Mouse (Mus musculus) MEL (cell line): Measurements from ENCODE around the gene Ramp3. TPM values are rescaled to one million over a fixed set of nuclear protein-coding genes. Genes with fewer than 3 reads are reported as not detected.
A peak's percentile ranks its signal among the peaks of the same experiment; 100 is the strongest.

Experiments used
- DNase-seq: peaks from one replicate; pipeline ENCODE4 v3.0.0; 2011; ENCODE audit warnings: low read depth, low spot score
- H3K27ac ChIP-seq: 2 replicates; pipeline ENCODE4 v1.5.1; 2012; ENCODE audit warnings: low read depth, mild to moderate bottlenecking, control low read depth, low read length, moderate library complexity; ENCODE audit not compliant: control insufficient read depth
- H3K27me3 ChIP-seq, 2 experiments: fragments of 150-350 bp in 1 of 2; sonication (generic) in 1 of 2; 2 replicates each; pipeline ENCODE4 v1.6.1; 2012; ENCODE audit warnings: low read length in 2 of 2, mild to moderate bottlenecking in 2 of 2, improper control_type of control experiment in 1 of 2, moderate library complexity in 1 of 2; ENCODE audit not compliant: insufficient read depth in 2 of 2, control insufficient read depth in 1 of 2
- H3K36me3 ChIP-seq, 2 experiments: 2 replicates each; pipeline ENCODE4 v1.6.1; 2012 to 2014; ENCODE audit warnings: low read length in 2 of 2, improper control_type of control experiment in 1 of 2, inconsistent platforms in 1 of 2, mild to moderate bottlenecking in 1 of 2; ENCODE audit not compliant: insufficient read depth in 2 of 2, control insufficient read depth in 1 of 2
- H3K4me1 ChIP-seq, 2 experiments: fragments of 150-350 bp in 1 of 2; sonication (generic) in 1 of 2; 2 replicates each; pipeline ENCODE4 v1.6.1; 2012; ENCODE audit warnings: low read length in 2 of 2, improper control_type of control experiment in 1 of 2, mild to moderate bottlenecking in 1 of 2; ENCODE audit not compliant: insufficient read depth in 2 of 2, control insufficient read depth in 1 of 2
- H3K4me3 ChIP-seq, 2 experiments: fragments of 150-350 bp in 1 of 2; sonication (generic) in 1 of 2; 2 replicates each; pipeline ENCODE4 v1.5.1; 2012; ENCODE audit warnings: low read depth in 2 of 2, low read length in 2 of 2, mild to moderate bottlenecking in 2 of 2, moderate library complexity in 2 of 2, control low read depth in 1 of 2, improper control_type of control experiment in 1 of 2; ENCODE audit not compliant: control insufficient read depth in 1 of 2, insufficient read depth in 1 of 2
- H3K79me2 ChIP-seq: 2 replicates; pipeline ENCODE4 v1.6.1; 2012; ENCODE audit warnings: mild to moderate bottlenecking, low read length, moderate library complexity; ENCODE audit not compliant: control insufficient read depth, poor library complexity, insufficient read depth
- H3K9ac ChIP-seq: 2 replicates; pipeline ENCODE4 v1.6.1; 2012; ENCODE audit warnings: low read depth, mild to moderate bottlenecking, control low read depth, low read length, moderate library complexity; ENCODE audit not compliant: control insufficient read depth, poor library complexity, severe bottlenecking
- H3K9me3 ChIP-seq: fragments of 150-350 bp; sonication (generic); replicated peaks from 2 replicates; pipeline ENCODE4 v1.6.1; 2012; ENCODE audit warnings: mild to moderate bottlenecking, low read length, improper control_type of control experiment, moderate library complexity; ENCODE audit not compliant: insufficient read depth
- CHD1 ChIP-seq: IDR thresholded peaks from 2 replicates; pipeline ENCODE4 v1.6.1; 2012; ENCODE audit warnings: low read depth, mild to moderate bottlenecking, inconsistent platforms, low read length, improper control_type of control experiment
- CTCF ChIP-seq, 3 experiments: IDR thresholded peaks in 2 of 3; conservative IDR thresholded peaks in 1 of 3; 2 replicates each; pipeline ENCODE4 v1.5.1; 2011 to 2012; ENCODE audit warnings: low read length in 3 of 3, low read depth in 2 of 3, mild to moderate bottlenecking in 2 of 3, improper control_type of control experiment in 1 of 3, inconsistent platforms in 1 of 3, mixed read lengths in 1 of 3, moderate library complexity in 1 of 3; ENCODE audit not compliant: control insufficient read depth in 1 of 3, insufficient read depth in 1 of 3, poor library complexity in 1 of 3, severe bottlenecking in 1 of 3
- E2F4 ChIP-seq: IDR thresholded peaks from 2 replicates; pipeline ENCODE4 v1.6.1; 2011; ENCODE audit warnings: low read depth, low read length, improper control_type of control experiment, borderline replicate concordance
- EP300 ChIP-seq, 2 experiments: IDR thresholded peaks; 2 replicates each; pipeline ENCODE4 v1.6.1; 2011; ENCODE audit warnings: improper control_type of control experiment in 2 of 2, low read length in 2 of 2, low read depth in 1 of 2, mild to moderate bottlenecking in 1 of 2
- GABPA ChIP-seq: IDR thresholded peaks from 2 replicates; pipeline ENCODE4 v1.6.1; 2012; ENCODE audit warnings: low read depth, mild to moderate bottlenecking, inconsistent platforms, low read length, improper control_type of control experiment, moderate library complexity
- GATA1 ChIP-seq: IDR thresholded peaks from 2 replicates; pipeline ENCODE4 v1.6.1; 2011; ENCODE audit warnings: low read depth, low read length, improper control_type of control experiment
- JUND ChIP-seq: IDR thresholded peaks from 2 replicates; pipeline ENCODE4 v1.6.1; 2011; ENCODE audit warnings: low read depth, mild to moderate bottlenecking, improper control_type of control experiment, low read length
- MAFK ChIP-seq: IDR thresholded peaks from 2 replicates; pipeline ENCODE4 v1.6.1; 2011; ENCODE audit warnings: low read depth, mild to moderate bottlenecking, low read length, improper control_type of control experiment, borderline replicate concordance
- MAZ ChIP-seq: IDR thresholded peaks from 2 replicates; pipeline ENCODE4 v1.6.1; 2012; ENCODE audit warnings: low read depth, mild to moderate bottlenecking, inconsistent platforms, low read length, improper control_type of control experiment
- MEF2A ChIP-seq: IDR thresholded peaks from 2 replicates; pipeline ENCODE4 v1.6.1; 2014; ENCODE audit warnings: low read depth, mild to moderate bottlenecking, inconsistent platforms, low read length, improper control_type of control experiment; ENCODE audit not compliant: poor library complexity, insufficient replicate concordance, severe bottlenecking; ENCODE audit errors: extremely low read depth
- MXI1 ChIP-seq: IDR thresholded peaks from 2 replicates; pipeline ENCODE4 v1.6.1; 2011; ENCODE audit warnings: mild to moderate bottlenecking, low read depth, low read length, improper control_type of control experiment
- MYB ChIP-seq: IDR thresholded peaks from 2 replicates; pipeline ENCODE4 v1.6.1; 2011; ENCODE audit warnings: mild to moderate bottlenecking, low read depth, low read length, improper control_type of control experiment
- MYC ChIP-seq: IDR thresholded peaks from 2 replicates; pipeline ENCODE4 v1.6.1; 2011; ENCODE audit warnings: low read depth, mild to moderate bottlenecking, low read length, improper control_type of control experiment, moderate library complexity
- NRF1 ChIP-seq: IDR thresholded peaks from 2 replicates; pipeline ENCODE4 v1.6.1; 2014; ENCODE audit warnings: low read depth, mild to moderate bottlenecking, inconsistent platforms, low read length, improper control_type of control experiment, moderate library complexity; ENCODE audit not compliant: poor library complexity, insufficient read depth, severe bottlenecking
- POLR2A ChIP-seq, 2 experiments: IDR thresholded peaks; 2 replicates each; pipeline ENCODE4 v1.6.1; 2011 to 2012; ENCODE audit warnings: low read length in 2 of 2, mild to moderate bottlenecking in 2 of 2, control low read depth in 1 of 2, improper control_type of control experiment in 1 of 2, low read depth in 1 of 2, moderate library complexity in 1 of 2; ENCODE audit not compliant: control insufficient read depth in 1 of 2, insufficient read depth in 1 of 2, poor library complexity in 1 of 2
- POLR2AphosphoS2 ChIP-seq: IDR thresholded peaks from 2 replicates; pipeline ENCODE4 v1.6.1; 2011; ENCODE audit warnings: low read length, improper control_type of control experiment
- POLR2AphosphoS5 ChIP-seq: IDR thresholded peaks from 2 replicates; pipeline ENCODE4 v1.6.1; 2012; ENCODE audit warnings: low read depth, borderline replicate concordance, mild to moderate bottlenecking, inconsistent platforms, low read length, moderate library complexity, mixed read lengths
- RAD21 ChIP-seq: IDR thresholded peaks from 2 replicates; pipeline ENCODE4 v1.6.1; 2011; ENCODE audit warnings: mild to moderate bottlenecking, low read depth, low read length, improper control_type of control experiment
- SIN3A ChIP-seq: IDR thresholded peaks from 2 replicates; pipeline ENCODE4 v1.6.1; 2012; ENCODE audit warnings: low read length, improper control_type of control experiment, inconsistent platforms
- SMC3 ChIP-seq: IDR thresholded peaks from 2 replicates; pipeline ENCODE4 v1.6.1; 2011; ENCODE audit warnings: low read depth, low read length, improper control_type of control experiment
- TAL1 ChIP-seq: IDR thresholded peaks from 2 replicates; pipeline ENCODE4 v1.6.1; 2012; ENCODE audit warnings: mild to moderate bottlenecking, inconsistent platforms, low read length, moderate library complexity, mixed read lengths
- TBP ChIP-seq: IDR thresholded peaks from 2 replicates; pipeline ENCODE4 v1.8.0; 2011; ENCODE audit warnings: low read depth, low read length, improper control_type of control experiment
- USF1 ChIP-seq: IDR thresholded peaks from 2 replicates; pipeline ENCODE4 v1.6.1; 2014; ENCODE audit warnings: low read depth, mild to moderate bottlenecking, inconsistent platforms, low read length, improper control_type of control experiment, moderate library complexity
- USF2 ChIP-seq, 2 experiments: IDR thresholded peaks; 2 replicates each; pipeline ENCODE4 v1.6.1; 2011 to 2012; ENCODE audit warnings: improper control_type of control experiment in 2 of 2, low read length in 2 of 2, borderline replicate concordance in 1 of 2, inconsistent platforms in 1 of 2, low read depth in 1 of 2, mild to moderate bottlenecking in 1 of 2; ENCODE audit not compliant: insufficient read depth in 1 of 2
- ZC3H11A ChIP-seq: IDR thresholded peaks from 2 replicates; pipeline ENCODE4 v1.6.1; 2012; ENCODE audit warnings: low read depth, mild to moderate bottlenecking, inconsistent platforms, low read length, improper control_type of control experiment
- ZKSCAN1 ChIP-seq: IDR thresholded peaks from 2 replicates; pipeline ENCODE4 v1.6.1; 2012; ENCODE audit warnings: low read depth, mild to moderate bottlenecking, inconsistent platforms, low read length, improper control_type of control experiment, moderate library complexity
- ZMIZ1 ChIP-seq: IDR thresholded peaks from 2 replicates; pipeline ENCODE4 v1.6.1; 2012; ENCODE audit warnings: low read depth, mild to moderate bottlenecking, inconsistent platforms, low read length, improper control_type of control experiment, moderate library complexity
- ZNF384 ChIP-seq: IDR thresholded peaks from 2 replicates; pipeline ENCODE4 v1.6.1; 2012; ENCODE audit warnings: low read depth, mild to moderate bottlenecking, inconsistent platforms, low read length, improper control_type of control experiment
- polyA plus RNA-seq, 2 experiments: library from polyadenylated mRNA; stranded (reverse) in 1 of 2; unstranded in 1 of 2; fragments of >175 nt in 1 of 2; fragments of >200 nt in 1 of 2; gene quantifications; 2 replicates each; pipeline versions ENCODE4 v1.2.1 to v1.2.4; 2012; ENCODE audit warnings: low replicate concordance in 2 of 2, low read depth in 1 of 2; ENCODE audit not compliant: insufficient read length in 2 of 2, insufficient read depth in 1 of 2, missing spikeins in 1 of 2
- total RNA-seq: library from RNA; depleted of rRNA; stranded (reverse); fragments of 300-350 nt; gene quantifications from 2 replicates; pipeline ENCODE4 v1.2.3, GENCODE M21; 2012; rRNA removed

Gene Ramp3
- not detected in 2 replicates for total RNA-seq
- polyA plus RNA-seq: not detected

- Histone ChIP-seq H3K27me3 (no peaks in the 10 kb centered on the region), H3K9ac (no peak within 1 kb of the TSS), H3K27ac (no peak within 1 kb of the TSS), H3K9me3 (no peaks in the 10 kb centered on the region), H3K79me2 (no peaks in the 10 kb centered on the region), H3K4me1 (no peaks in the 10 kb centered on the region), H3K4me3 (no peak within 1 kb of the TSS), H3K36me3 (no peaks in the 10 kb centered on the region)
- no peak for DNase-seq
- TF ChIP-seq MYB (no peak), GATA1 (no peak), JUND (no peak), MYC (no peak)
Measured at GRCm38 (mm10) chr11:6658271-6658670, at the start of gene Ramp3. Gene Ramp3 (plus strand): TSS chr11:6658521.

DNA sequence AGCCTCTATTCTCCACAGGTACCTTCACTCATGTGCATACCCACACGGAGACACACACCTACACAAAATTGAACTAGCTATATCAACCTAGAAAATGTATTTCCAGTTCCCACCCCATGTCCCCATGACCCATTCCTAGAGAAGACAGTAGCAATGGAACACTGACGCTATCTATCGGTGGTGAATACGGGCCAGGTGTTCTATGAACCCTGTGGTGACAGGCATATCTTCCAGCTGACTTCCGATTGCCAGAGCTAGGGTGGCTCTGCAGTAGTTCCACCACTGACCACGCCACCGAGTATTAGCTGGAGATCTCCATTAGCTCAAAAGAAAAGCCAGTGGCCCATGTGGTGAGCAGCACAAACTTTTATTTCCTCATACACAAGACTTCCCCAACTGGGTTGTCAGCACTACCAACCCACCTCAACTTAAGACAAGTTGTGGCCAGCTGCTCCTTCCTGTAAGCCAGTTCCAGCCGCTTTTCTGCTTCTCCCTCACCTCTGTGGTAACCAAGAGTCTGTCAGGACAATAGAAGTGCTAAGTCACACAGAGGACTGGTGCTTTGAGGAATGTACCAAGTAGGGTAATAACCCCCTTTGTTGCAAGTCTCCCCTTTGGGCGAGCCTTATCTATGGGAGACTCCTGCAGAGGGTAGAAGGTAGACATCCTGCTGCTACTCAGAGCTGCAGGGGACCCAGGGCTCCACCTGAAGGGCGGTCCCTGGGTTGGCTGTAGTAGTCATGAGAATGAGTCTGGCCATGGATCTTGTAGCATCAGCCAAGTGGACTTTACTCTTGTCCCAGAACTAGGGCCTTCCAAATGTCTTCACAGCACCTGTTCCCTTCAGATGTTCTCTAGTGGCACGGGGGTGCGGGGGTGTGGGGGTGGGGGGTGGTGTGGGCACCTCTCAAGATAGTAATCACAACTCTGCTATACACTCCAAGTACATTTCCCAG is 42.8 kb upstream of the Ramp3 start:
- peaks cover 5% of the 10 kb centered on the region; the same call in 1 of the 2 replicates for H3K79me2 ChIP-seq
- peaks cover 0 to 22% of the 10 kb centered on the region in 2 experiments; a peak in 2 of 4 replicates for H3K36me3 ChIP-seq
- no peak overlapping the region for H3K4me3 ChIP-seq
- H3K27me3 ChIP-seq: no peaks in the 10 kb centered on the region
- no peak overlapping the region for H3K27ac ChIP-seq
- H3K9me3 ChIP-seq: no peaks in the 10 kb centered on the region
- no peaks in the 10 kb centered on the region for H3K4me1 ChIP-seq
- no peak overlapping the region for H3K9ac ChIP-seq
- DNase-seq: peak; percentile 52
- TF ChIP-seq ZMIZ1 (no peak), POLR2A (IDR thresholded peaks at IDR 0.05; ENCODE audit: control insufficient read depth in 1 of 2, insufficient read depth in 1 of 2, low read depth in 1 of 2, low read length in 2 of 2, poor library complexity in 1 of 2) (peak in 1 of 2 experiments; percentile 53; a peak in 1 of 4 replicates), E2F4 (no peak), MXI1 (no peak), POLR2AphosphoS2 (peak; percentile 86), RAD21 (no peak), JUND (no peak), GABPA (no peak), MYB (no peak), MEF2A (no peak), TAL1 (no peak), NRF1 (no peak), MAFK (no peak), SMC3 (no peak), POLR2AphosphoS5 (0 out of 2 replicates have a peak, but pooled peaks have one; percentile 51), MAZ (no peak), EP300 (IDR thresholded peaks at IDR 0.05; ENCODE audit: low read depth in 1 of 2, low read length in 2 of 2) (no peak), GATA1 (no peak), ZKSCAN1 (no peak), USF2 (IDR thresholded peaks at IDR 0.05; ENCODE audit: borderline replicate concordance in 1 of 2, insufficient read depth in 1 of 2, low read depth in 1 of 2, low read length in 2 of 2) (no peak), ZNF384 (no peak), USF1 (no peak), CTCF (IDR thresholded peaks at IDR 0.05 in 2 of 3, conservative IDR thresholded peaks at IDR 0.05 in 1 of 3; ENCODE audit: control insufficient read depth in 1 of 3, insufficient read depth in 1 of 3, low read depth in 2 of 3, low read length in 3 of 3, poor library complexity in 1 of 3, severe bottlenecking in 1 of 3) (no peak), ZC3H11A (no peak), TBP (0 out of 2 replicates have a peak, but pooled peaks have one; percentile 10), CHD1 (no peak), SIN3A (no peak)
